Mouse (Mus musculus) CD4-positive naive resting alpha-beta T cell, adult 76 days (primary cell): Measurements from ENCODE around the gene Akt2. TPM values are rescaled to one million over a fixed set of nuclear protein-coding genes. Genes with fewer than 3 reads are reported as not detected.

Source experiments
- total RNA-seq: library from RNA; stranded (reverse); gene quantifications from one replicate; pipeline ENCODE4 v1.2.4, GENCODE M21; 2023

Gene Akt2
- total RNA-seq: 145 TPM

GRCm38 (mm10) chr7:27591266-27592216 is at the start of gene Akt2:
Gene Akt2 (plus strand): TSS chr7:27591552.

GRCm38 (mm10) chr7:27552931-27553513 is 38.3 kb upstream of the Akt2 start, which contains the start of the genes Pld3 and 2310022A10Rik:
Gene Pld3 (minus strand): TSS chr7:27553218.
Gene 2310022A10Rik (plus strand): TSS chr7:27553233.

GRCm38 (mm10) chr7:27653681-27654437 is 62.5 kb downstream of the Akt2 start, which contains the start of gene Ttc9b:
Gene Ttc9b (plus strand): TSS chr7:27653915.

DNA sequence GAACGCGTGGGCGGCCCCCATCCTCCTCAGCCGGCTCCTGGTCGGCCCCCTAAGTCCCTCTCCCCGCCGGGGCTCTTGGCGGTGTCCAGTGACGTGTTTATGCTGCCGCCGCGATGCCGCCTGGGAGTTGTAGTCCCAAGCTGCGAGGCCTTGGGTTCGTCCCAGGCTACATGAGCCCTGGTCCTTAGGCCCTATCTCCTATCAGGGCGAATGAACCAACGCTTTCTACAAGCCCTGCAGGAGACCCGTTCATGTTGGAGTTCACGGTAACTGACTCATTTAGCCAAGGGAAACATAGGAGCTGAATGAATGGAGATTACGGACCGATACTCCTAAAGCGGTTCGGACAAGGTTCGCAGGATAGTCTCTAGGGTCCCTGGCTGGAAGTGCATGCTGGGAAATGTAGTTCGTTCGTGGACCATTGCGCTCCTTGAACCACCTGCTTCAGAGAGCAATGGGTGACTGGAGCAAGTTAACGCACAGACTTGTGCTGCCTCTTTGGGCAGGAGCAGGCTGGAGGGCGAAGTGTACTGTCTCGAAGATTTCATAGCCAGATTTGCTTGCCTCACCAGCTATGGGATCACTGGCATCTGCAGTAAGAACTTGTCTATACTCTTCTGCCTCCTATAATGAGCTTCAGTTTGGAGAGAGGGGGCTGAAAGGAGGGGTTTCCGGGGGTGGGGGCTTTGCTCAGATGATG is 83.3 kb downstream of the Akt2 start, which contains the start of gene Map3k10:
Gene Map3k10 (minus strand): TSS at position 77 of the 700 bp plus-strand sequence.

GRCm38 (mm10) chr7:27688815-27689612 is 97.7 kb downstream of the Akt2 start, which contains the start of gene Zfp607b:
Gene Zfp607b (plus strand): TSS chr7:27689340.

Other genes starting within 250 kb of the Akt2 start
- gene Shkbp1, start 235.5 kb upstream of the Akt2 start, total RNA-seq: 60.2 TPM
- gene Gm20479, start 234.1 kb upstream of the Akt2 start, total RNA-seq: 3.7 TPM
- not detected for gene Sptbn4, start 143.9 kb upstream of the Akt2 start, total RNA-seq
- 14.6 TPM for gene Blvrb, start 143.6 kb upstream of the Akt2 start, total RNA-seq
- 9.4 TPM for gene Sertad3, start 117.8 kb upstream of the Akt2 start, total RNA-seq
- 52.4 TPM for gene Sertad1, start 104.6 kb upstream of the Akt2 start, total RNA-seq
- 0.82 TPM for gene Prx, start 92.2 kb upstream of the Akt2 start, total RNA-seq
- gene Hipk4, start 68.3 kb upstream of the Akt2 start, total RNA-seq: not detected
- gene Pld3, start 38.3 kb upstream of the Akt2 start, total RNA-seq: 118 TPM
- 27.7 TPM for gene 2310022A10Rik, start 38.3 kb upstream of the Akt2 start, total RNA-seq
- gene Ttc9b, start 62.4 kb downstream of the Akt2 start, total RNA-seq: not detected
- 10.8 TPM for gene Map3k10, start 83.0 kb downstream of the Akt2 start, total RNA-seq
- 2.3 TPM for gene Zfp607b, start 97.8 kb downstream of the Akt2 start, total RNA-seq
- 8.2 TPM for gene Zfp60, start 139.8 kb downstream of the Akt2 start, total RNA-seq
- gene Zfp626, start 215.6 kb downstream of the Akt2 start, total RNA-seq: 8.1 TPM
- 3.0 TPM for gene Zfp59, start 247.1 kb downstream of the Akt2 start, total RNA-seq